Mouse (Mus musculus) layer of hippocampus, adult 2 months (tissue): ENCODE data around the gene Lysmd1. TPM values are rescaled to one million over a fixed set of nuclear protein-coding genes. Genes with fewer than 3 reads are reported as not detected.
A peak's percentile ranks its signal among the peaks of the same experiment; 100 is the strongest.

Source experiments
- DNase-seq, 2 experiments: peaks; one replicate each; pipeline ENCODE4 v3.0.0; 2022; ENCODE audit warnings: low spot score in 2 of 2
- H3K27ac ChIP-seq: fragments of 200-600 bp; 2 replicates; pipeline ENCODE4 v1.8.1; 2022
- H3K4me3 ChIP-seq: fragments of 200-600 bp; 2 replicates; pipeline ENCODE4 v1.8.1; 2022; ENCODE audit warnings: mild to moderate bottlenecking
- CTCF ChIP-seq: fragments of 200-600 bp; conservative IDR thresholded peaks from 2 replicates; pipeline ENCODE4 v1.8.1; 2022; ENCODE audit warnings: antibody characterized with exemption, mild to moderate bottlenecking, moderate library complexity
- microRNA-seq, 2 experiments: library from miRNA; unstranded; fragments of <30 nt; microRNA quantifications; one replicate each; pipeline ENCODE4 v1.2.0; 2021
- total RNA-seq, 2 experiments: library from RNA; stranded (reverse); gene quantifications; 2 replicates each; pipeline ENCODE4 v1.2.3; 2021

Lysmd1 gene
- total RNA-seq, 2 experiments from 2014 or later: 16.4 to 16.7 TPM

DNA sequence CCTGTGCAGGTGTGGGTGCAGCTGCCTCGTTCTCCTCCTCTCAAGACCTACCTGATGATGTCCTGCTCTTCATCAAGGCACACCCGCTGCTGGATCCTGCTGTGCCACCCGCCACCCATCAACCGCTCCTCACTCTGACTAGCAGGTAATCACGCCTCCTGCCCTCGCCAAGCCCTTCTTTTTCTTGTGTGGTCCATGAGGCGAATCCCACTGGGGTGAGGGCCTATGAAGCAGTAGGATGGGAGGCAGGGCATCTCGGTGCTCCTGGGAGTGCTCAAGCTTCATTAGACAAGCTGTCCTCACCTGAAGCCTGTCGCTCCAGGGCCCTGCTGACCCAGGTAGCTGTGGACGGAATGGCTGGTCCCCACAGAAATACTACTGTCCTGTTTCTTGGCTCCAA lies 36.1 kb downstream of the Lysmd1 start:
- TF ChIP-seq CTCF: no peak
- no peak overlapping the region for H3K4me3 ChIP-seq
- DNase-seq: no peak
- no peak overlapping the region for H3K27ac ChIP-seq

GRCm38 (mm10) chr3:95171105-95171504 lies 37.2 kb downstream of the Lysmd1 start:
- TF ChIP-seq CTCF: no peak
- no peak for DNase-seq
- no peak overlapping the region for H3K27ac ChIP-seq
- no peak overlapping the region for H3K4me3 ChIP-seq

GRCm38 (mm10) chr3:95172526-95173255 lies 38.8 kb downstream of the Lysmd1 start:
- Histone ChIP-seq H3K4me3 (no peak overlapping the region), H3K27ac (no peak overlapping the region)
- TF ChIP-seq CTCF: no peak
- DNase-seq: no peak

- Histone ChIP-seq H3K4me3 (peak overlapping the region; percentile 36; the same call in 1 of the 2 replicates), H3K27ac (no peak overlapping the region)
- TF ChIP-seq CTCF: no peak
- no peak for DNase-seq
Observed at GRCm38 (mm10) chr3:95173256-95173949, 39.5 kb downstream of the Lysmd1 start.

DNA sequence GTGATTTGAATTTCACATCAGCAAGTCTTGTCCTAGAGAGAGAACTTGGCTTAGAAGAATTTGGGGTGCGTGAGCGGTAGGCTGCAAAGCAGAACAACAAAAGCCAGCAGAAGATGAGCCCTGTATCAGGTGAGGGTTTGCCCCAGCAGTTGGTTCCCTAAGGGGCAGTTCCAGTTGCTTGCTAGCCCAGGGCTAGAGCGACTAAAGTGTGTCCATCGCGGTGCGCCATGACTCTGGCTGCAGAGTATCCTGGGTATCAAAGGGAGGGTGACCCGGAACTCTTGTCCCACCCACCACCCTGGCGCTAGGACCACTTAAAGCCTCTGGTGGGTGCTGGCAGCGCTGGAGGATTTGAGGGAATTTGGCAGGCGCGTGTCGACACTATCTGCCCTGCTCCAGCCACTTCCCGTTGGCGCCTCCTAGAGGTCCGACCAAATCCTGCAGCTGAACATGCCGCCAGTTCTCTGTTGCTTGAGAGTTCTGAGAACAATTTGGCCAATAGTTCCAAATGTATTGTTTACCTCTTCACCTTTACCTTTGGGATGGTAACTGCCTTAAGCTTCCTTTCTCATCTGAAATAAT lies 40.2 kb downstream of the Lysmd1 start:
- no peak overlapping the region for H3K27ac ChIP-seq
- peak; percentile 95 for TF ChIP-seq CTCF
- peak overlapping the region; percentile 36; the same call in 1 of the 2 replicates for H3K4me3 ChIP-seq
- DNase-seq: peak; percentile 60 to 83

DNA sequence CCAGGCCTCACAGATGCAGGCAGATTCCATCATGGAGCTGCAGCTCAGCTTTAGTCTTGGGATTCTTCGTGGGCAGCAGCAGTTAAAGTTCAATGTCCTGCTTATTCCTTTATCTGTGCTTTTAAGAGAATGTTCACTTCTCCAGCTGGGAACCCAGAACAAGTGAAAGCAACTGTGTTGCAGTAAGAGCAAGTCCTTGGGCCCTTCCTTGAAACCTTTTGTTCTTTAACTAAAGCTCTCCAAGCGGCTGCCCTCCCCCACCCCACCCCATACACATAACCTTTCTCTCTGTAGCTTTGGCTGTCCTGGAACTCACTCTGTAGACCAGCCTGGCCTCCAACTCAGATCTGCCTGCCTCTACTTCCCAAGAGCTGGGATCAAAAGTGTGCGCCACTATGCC lies 42.6 kb downstream of the Lysmd1 start:
- no peak for DNase-seq
- H3K4me3 ChIP-seq: no peak overlapping the region
- no peak for TF ChIP-seq CTCF
- no peak overlapping the region for H3K27ac ChIP-seq

DNA sequence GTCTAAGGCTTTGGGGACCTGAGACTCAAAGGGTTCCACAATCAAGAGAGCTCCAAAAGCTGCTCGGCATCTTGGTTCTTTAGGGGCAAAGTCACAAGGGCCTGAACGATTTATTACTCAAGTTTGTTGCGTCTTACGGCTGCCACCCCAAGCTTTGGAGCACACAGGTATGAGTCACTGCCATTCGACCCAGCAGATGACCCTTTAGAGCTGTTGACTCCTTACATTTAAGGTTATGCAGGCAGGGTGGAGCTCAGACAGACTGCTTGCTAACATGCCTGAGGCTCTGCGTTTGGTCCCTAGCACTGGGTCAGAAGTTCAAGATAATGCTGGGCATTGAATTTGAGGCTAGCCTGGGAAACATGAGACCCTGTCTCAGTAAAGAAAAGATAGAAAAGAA lies 43.7 kb downstream of the Lysmd1 start:
- no peak overlapping the region for H3K4me3 ChIP-seq
- no peak for DNase-seq
- no peak overlapping the region for H3K27ac ChIP-seq
- TF ChIP-seq CTCF: no peak

DNA sequence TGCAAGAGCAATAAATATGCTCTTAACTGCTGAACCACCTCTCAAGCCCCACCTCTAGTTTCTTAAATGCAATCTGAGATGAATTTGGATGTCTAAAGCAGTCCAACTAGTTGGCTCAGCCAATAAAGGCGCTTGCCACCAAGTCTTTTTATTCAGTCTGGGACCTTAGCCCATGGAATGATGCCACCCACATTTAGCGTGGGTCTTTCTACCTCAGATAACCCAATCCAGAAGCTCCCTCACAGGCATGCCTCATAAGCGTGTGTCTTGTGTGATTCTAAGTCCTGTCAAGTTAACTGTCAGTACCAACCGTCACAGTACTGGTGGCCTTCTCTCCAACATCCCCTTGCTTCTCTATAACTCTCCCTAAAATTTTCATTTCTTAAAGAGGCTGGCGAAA lies 45.1 kb downstream of the Lysmd1 start:
- Histone ChIP-seq H3K27ac (no peak overlapping the region), H3K4me3 (no peak overlapping the region)
- TF ChIP-seq CTCF: no peak
- no peak for DNase-seq

DNA sequence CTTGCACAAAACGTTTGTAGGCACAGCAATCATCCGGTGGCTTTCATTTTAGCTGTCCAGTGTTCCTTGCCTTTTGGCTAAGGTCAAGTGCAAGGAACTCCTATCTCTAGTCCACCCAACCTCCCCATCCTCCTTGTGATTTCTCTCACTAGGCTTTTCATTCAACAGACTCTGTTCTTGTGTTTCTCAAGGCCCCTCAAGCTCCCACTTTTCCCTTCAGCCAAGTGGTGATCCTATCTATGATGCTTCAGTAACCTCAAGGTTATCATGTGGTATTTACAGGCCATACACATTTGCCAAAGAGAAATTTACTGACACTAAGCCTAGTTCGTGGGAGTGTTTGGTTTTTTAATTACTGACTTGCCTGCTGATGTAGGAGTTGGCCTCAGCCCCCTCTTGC lies 46.0 kb downstream of the Lysmd1 start:
- no peak for DNase-seq
- TF ChIP-seq CTCF: no peak
- H3K27ac ChIP-seq: no peak overlapping the region
- no peak overlapping the region for H3K4me3 ChIP-seq

GRCm38 (mm10) chr3:95181841-95182240 lies 48.0 kb downstream of the Lysmd1 start:
- H3K4me3 ChIP-seq: no peak overlapping the region
- no peak for DNase-seq
- H3K27ac ChIP-seq: no peak overlapping the region
- TF ChIP-seq CTCF: no peak

GRCm38 (mm10) chr3:95184796-95185577 lies 51.1 kb downstream of the Lysmd1 start:
- no peak for TF ChIP-seq CTCF
- H3K4me3 ChIP-seq: no peak overlapping the region
- DNase-seq: no peak
- no peak overlapping the region for H3K27ac ChIP-seq

DNA sequence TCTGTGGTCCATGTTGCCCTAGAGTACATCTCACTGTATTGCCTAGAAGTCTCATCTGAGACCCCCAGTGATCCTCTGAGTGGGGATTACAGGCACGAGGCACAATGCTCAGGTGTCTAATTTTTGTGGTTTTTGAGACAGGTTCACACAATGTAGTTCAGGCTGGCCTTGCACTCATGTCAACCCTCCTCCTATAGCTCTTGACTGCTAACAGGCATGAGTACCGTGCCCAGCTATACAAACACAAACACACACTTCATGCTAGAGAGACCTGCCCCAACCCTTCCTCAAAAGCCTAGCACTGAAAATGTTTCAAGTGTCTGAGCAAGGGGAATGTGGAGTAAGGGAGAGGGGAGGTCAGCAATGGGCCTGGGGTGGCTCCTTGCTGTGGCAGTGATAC lies 52.2 kb downstream of the Lysmd1 start:
- Histone ChIP-seq H3K27ac (no peak overlapping the region), H3K4me3 (no peak overlapping the region)
- no peak for TF ChIP-seq CTCF
- DNase-seq: no peak

- TF ChIP-seq CTCF: no peak
- no peak for DNase-seq
- Histone ChIP-seq H3K27ac (no peak overlapping the region), H3K4me3 (no peak overlapping the region)
Observed at GRCm38 (mm10) chr3:95186888-95187287, 53.0 kb downstream of the Lysmd1 start.

Small RNA genes lying within 50 kb of the gene (microRNA-seq; reads per million reads assigned to microRNA genes)
- gene Mir8099-1: 0 reads per million in 2 experiments

Other genes with a start within 250 kb of the Lysmd1 start
- gene Psmb4, start 247.1 kb upstream of the Lysmd1 start, total RNA-seq: 100 to 1,000 TPM; 272 to 281 TPM
- 10 to 100 TPM; 10.3 to 10.5 TPM for gene Selenbp1, start 201.0 kb upstream of the Lysmd1 start, total RNA-seq
- gene Rfx5, start 180.0 kb upstream of the Lysmd1 start, total RNA-seq: 10 to 100 TPM; 23.9 to 24.6 TPM
- 10 to 100 TPM; 58.7 to 64.4 TPM for gene Pi4kb, start 159.4 kb upstream of the Lysmd1 start, total RNA-seq
- 10 to 100 TPM; 26.2 to 26.6 TPM for gene Zfp687, start 118.6 kb upstream of the Lysmd1 start, total RNA-seq
- 100 to 1,000 TPM; 158 to 160 TPM for gene Psmd4, start 91.5 kb upstream of the Lysmd1 start, total RNA-seq
- gene Pip5k1a, start 27.2 kb upstream of the Lysmd1 start, total RNA-seq: 10 to 100 TPM; 64.1 to 71.0 TPM
- 10 to 100 TPM; 43.5 to 46.1 TPM for gene Vps72, start 23.1 kb upstream of the Lysmd1 start, total RNA-seq
- gene Tmod4, start 9.6 kb upstream of the Lysmd1 start, total RNA-seq: under 1 TPM in 1 of 2 experiments, not detected in 1; 0.71 TPM
- 10 to 100 TPM; 50.4 to 57.5 TPM for gene Scnm1, start 77 bp upstream of the Lysmd1 start, total RNA-seq
- 1 to 10 TPM; 2.5 to 2.7 TPM for gene Tnfaip8l2, start 8.3 kb downstream of the Lysmd1 start, total RNA-seq
- gene Sema6c, start 26.4 kb downstream of the Lysmd1 start, total RNA-seq: 10 to 100 TPM; 33.9 to 46.6 TPM
- gene Gabpb2, start 83.8 kb downstream of the Lysmd1 start, total RNA-seq: 10 to 100 TPM; 15.4 to 20.0 TPM
- 10 to 100 TPM; 67.5 to 77.5 TPM for gene Cdc42se1, start 94.6 kb downstream of the Lysmd1 start, total RNA-seq
- 100 to 1,000 TPM; 287 to 294 TPM for gene Mllt11, start 98.1 kb downstream of the Lysmd1 start, total RNA-seq
- gene Gm128, start 107.5 kb downstream of the Lysmd1 start, total RNA-seq: under 1 TPM; 0.25 to 0.54 TPM
- gene Bnipl, start 117.1 kb downstream of the Lysmd1 start, total RNA-seq: under 1 TPM; 0.37 to 0.69 TPM
- gene Mindy1, start 147.3 kb downstream of the Lysmd1 start, total RNA-seq: 10 to 100 TPM; 19.1 to 22.7 TPM
- gene Prune1, start 148.0 kb downstream of the Lysmd1 start, total RNA-seq: 10 to 100 TPM; 22.0 to 22.4 TPM
- 1 to 10 TPM; 1.5 TPM for gene Anxa9, start 173.1 kb downstream of the Lysmd1 start, total RNA-seq
- gene Cers2, start 180.7 kb downstream of the Lysmd1 start, total RNA-seq: 10 to 100 TPM; 53.1 to 63.3 TPM
- gene Setdb1, start 223.1 kb downstream of the Lysmd1 start, total RNA-seq: 10 to 100 TPM; 37.7 to 39.2 TPM